Mouse (Mus musculus) T-helper 2 cell (primary cell): Measurements from ENCODE around the gene Gon7.

Experiments
- in situ Hi-C: fragments of 300-600 bp; cut with MboI, MseI; formaldehyde crosslinking; loops from one replicate; pipeline ENCODE4 v1.15.1; 2025; ENCODE audit warnings: high pct_unique_total_duplicates

The Gon7 gene

DNA sequence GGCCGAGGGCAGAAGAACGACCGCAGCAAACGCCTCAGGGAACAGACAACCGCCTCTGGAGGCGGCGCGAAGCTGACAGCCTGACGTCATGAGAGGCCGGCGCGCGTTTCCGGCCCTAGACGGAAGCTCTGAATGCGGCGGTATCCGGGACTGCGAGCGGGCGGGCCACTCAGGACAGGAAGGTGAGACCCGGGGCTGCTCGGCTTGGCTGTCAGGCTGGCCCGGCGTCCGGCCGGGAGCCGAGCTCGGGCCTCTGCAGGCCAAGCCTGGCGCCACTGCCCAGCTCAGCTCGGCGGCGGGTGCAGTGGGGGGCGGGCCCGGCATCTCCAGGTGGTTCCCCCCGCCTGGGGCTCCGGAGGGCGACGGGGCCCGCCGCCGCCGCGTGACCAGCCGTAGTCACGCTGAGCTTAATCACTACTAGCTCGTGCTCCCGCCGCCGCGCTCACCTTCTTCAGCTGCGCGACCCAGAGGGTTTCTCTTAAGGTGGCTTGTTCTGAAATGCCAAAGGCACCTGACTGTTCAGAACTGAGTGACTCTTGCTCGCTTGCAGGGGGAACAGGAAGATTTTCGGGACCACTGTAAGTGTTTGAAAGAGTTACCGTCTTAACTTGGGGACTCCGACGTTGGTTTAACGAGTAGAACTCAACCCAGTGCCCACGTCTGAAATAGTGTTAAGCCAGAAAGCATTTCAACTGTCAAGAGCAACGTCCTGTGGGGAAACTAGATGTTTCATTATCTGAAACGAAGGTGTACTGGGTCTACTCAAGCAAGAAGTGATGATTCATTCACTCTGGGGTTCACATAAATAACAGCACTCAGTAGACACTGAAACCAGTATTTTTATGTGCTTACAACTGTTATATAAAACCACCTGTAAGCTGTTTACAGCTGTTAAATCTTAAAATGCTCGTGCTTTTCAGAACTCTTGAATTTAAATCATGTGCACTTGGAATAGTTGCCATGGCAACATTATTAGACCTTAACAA lies 13.7 kb downstream of the Gon7 start, which contains the start of the genes Moap1 and Tmem251:
Gene Moap1, minus strand, starts transcription at position 73 of the 986 bp plus-strand sequence.
Gene Tmem251, plus strand, starts transcription at position 174 of the 986 bp plus-strand sequence.
- in situ Hi-C loops, result loop anchor here (10.0 kb wide), 1 partner anchor 591 kb away; no protein-coding TSS in a partner anchor

DNA sequence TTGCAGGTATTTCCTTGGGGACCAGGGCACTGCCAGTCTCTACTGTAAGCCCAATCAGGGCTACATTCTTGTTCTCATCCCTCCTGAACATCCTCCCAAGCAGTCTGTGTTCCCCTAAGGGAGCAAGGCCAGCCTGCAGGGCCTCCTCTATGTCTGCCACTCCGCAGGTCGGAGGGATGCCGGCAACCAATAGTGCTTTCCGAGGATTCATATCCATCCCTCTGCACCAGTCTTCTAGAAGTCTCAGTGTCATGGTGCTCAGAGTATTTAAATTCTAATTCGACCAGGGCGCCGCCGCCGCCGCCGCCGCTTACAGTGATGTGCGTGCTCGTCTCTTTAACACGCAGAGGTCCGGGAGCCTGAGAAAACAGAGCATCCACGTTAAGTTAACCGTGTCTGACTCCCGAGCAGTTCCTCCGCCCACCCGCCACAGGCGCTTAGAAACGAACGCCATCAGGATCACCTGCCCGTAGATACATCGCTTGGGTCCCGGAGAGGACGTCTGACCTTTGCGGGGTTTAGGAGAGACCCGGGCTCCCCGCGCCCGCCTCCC lies 14.5 kb downstream of the Gon7 start:
- in situ Hi-C loops, result loop anchor here (10.0 kb wide), 1 partner anchor 592 kb away; no protein-coding TSS in a partner anchor

DNA sequence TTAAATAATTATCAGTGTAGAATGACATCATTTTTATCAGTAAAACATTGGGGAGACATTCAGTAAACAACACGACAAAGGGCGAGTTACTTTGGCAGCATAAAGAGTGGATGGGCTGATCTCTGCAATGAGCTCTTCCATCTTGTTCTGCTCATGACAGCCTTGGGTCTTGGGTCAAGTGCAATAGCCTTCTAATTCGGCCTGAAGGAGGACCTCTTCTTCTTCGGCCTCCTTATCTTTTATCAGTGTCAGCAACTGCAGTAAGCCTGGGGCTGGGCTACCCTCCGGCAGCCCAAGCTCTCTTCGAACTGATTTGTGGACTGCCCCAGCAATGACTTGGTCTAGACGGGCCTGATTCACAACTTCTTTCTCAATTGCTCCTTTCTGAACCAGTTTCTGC lies 15.5 kb downstream of the Gon7 start:
- in situ Hi-C loops, result loop anchor here (10.0 kb wide), 1 partner anchor 593 kb away; no protein-coding TSS in a partner anchor

DNA sequence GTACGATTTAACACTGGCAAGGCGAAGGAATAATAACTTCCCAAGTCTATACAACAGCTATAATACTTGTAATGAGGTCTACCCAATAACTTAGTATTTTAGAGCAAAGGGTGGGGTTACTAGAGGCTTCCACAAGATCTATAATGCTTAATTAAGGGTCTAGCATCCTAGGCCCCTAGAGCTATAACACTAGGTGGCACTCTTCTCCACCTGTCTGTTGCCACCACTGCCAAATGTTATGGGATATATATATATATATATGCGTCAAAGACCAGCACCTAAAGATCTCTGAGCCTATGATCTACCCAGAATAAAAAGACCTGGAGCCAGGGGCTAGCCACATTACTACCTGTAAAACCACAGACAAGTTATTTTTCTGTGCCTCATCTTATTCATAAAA lies 17.3 kb downstream of the Gon7 start:
- in situ Hi-C loops, result loop anchor here (10.0 kb wide), 1 partner anchor 595 kb away; no protein-coding TSS in a partner anchor

DNA sequence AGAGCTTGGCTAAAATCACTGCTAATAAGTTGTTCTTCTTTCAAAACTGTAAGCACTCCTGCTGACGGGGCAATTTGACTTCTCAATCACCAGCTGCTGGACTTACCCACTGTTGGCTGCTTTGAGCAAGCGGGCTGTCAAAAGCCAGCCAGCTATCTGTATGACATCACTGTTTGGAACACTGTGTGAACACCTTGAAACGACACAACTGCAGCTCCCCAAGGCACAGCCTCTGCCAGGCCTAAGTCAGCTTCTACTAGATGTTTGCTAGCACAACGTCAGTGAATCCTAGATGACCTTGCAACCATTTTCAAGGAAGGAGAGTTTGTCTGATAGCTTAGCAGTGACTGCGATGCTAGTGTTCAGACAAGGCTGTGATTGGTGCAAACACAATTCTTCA lies 18.5 kb downstream of the Gon7 start:
- in situ Hi-C loops, result loop anchor here (10.0 kb wide), 1 partner anchor 326 kb away; no protein-coding TSS in a partner anchor

DNA sequence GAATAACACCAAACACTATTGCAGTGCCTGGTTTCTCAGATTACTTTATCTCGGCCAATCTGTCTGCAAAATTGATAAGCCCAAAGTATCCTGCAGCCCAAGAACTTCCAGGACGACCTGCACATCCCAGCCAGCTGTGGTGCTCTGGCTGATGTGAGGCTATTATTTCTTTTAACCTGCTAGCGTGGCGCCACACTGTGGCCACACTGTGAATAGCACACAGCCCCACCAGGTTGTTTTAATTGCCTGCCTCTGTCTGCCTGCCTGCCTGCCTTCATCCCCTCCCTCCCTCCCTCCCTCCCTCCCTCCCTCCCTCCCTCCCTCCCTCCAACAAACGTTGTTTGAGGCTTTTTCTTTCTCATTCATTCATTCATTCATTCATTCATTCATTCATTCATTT lies 24.2 kb downstream of the Gon7 start:
- in situ Hi-C loops, result loop anchor here (10.0 kb wide), 1 partner anchor 331 kb away; no protein-coding TSS in a partner anchor

DNA sequence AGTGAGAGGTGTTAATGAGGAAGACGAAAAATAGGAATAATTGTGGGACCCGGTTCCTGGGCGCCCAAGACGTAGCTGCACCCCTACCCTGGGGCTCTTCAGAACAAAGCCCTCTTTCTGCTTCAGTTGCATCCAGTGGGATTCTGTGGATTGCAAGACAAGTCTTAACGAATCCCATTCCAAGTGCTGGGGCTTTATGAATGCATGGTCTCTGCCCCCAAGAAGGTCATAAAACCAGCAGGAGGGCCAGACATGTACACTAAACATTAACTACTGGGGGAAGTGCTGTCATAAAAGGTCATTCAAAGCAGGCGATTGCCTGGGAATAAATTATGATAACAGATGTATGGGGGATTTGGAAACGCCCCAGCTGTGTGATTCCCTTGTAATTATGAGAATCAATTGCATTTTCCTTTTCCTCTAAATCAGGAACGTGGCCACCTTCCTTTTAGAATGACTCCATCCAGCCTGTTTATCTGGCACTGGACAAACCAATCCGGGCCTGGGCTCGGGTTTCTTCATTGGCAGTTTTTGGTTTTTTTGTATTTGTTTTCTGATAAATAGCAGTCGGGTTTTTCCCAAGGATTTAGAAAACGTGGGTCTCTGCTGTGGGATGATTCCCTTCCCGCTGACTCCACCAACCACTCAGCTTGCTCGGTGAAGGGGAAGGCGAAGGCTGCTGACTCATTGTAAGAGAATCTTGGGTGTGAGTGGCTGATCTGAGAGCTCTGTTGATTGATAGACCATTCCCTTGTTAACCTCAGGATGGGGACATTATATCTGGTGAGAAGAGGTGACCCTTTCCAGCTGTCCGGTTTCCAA lies 26.6 kb downstream of the Gon7 start:
- in situ Hi-C loops, result loop anchor here (10.0 kb wide), 1 partner anchor 334 kb away; no protein-coding TSS in a partner anchor

DNA sequence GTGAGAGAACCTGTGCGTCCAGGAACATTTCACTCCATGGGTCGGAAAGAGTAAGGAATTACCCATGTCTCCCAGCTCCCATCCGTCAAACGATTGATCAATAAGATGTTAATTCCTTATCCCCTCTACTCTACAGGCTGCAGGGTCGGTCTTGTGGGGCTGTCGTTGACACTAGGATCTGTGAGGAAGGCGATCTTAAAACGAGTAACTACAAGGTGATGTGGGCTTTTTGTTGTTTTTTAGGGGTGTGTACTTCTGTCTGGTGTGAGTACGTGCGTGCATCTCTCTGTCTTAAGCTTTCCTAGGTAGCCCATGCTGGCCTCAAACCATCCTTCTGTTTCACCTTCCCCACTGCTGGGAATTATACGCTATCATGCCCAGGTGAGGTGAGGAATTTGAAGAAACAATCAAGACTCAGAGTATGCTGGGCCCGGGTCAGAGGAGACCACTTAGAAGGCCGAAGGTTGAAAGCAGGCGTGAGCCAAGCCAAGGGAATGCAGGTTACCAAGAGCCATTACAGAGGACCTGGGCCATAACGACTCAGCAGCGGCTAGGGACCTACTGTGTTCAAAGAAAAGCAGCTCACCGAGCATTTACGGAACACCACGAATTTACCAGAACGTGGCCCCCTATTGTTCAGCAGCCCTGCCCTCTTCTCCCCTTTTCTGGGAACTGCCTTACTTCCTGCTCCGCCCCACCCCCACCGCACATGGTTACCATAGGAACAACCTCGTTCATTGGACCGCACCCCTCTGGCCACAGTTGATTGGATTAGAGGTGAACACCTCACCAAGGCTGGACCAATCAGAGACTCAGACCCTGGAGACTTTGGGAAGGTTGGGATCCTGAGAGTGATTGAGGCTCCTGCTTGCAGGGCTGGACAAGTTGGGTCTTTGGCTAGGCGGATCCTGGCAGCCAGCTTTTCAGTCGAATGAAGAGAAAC lies 27.5 kb downstream of the Gon7 start:
- in situ Hi-C loops, result loop anchor here (5.0 to 10.0 kb wide), 2 partner anchors 143 to 335 kb away; no protein-coding TSS in a partner anchor

DNA sequence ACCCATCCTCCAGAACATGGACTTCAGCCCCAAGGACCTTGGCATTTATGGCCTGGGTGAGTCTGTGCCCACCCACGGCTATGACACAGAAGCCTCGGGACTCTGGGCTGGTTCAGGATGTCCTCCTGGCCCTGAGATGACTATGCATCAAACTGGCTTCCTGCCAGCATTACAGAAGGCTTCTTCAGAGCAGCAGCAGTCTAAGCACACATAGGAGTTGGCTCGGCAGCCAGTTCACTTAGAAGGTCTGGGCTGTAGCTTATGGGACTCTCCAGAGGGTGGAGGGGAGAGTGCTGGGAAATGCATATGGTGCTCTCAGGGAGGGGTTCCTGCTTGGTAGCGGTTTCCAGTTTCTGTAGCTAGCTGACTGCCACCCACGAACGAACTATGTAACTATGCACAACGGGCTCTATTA lies 31.8 kb downstream of the Gon7 start:
- in situ Hi-C loops, result loop anchor here (5.0 kb wide), 1 partner anchor 138 kb away; no protein-coding TSS in a partner anchor

DNA sequence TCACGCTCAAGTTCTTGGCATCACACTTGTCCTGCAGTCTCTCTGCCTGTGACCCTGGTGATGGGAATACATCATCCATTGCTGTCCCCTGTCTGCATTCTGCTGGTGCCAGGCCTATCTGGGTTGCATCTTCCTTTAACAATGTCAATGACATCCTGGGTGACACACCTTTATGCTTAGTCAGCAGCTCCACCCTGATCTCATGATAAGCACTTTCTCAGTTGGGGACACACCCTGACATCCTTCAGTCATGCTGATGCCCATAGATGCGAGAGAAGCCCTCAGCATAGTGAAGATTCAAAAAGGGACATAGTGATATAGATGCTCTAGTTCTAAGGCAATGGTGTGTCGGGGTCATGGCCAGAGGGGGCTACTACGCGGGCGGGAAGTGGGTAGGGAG lies 32.5 kb downstream of the Gon7 start:
- in situ Hi-C loops, result loop anchor here (5.0 kb wide), 1 partner anchor 138 kb away; no protein-coding TSS in a partner anchor

DNA sequence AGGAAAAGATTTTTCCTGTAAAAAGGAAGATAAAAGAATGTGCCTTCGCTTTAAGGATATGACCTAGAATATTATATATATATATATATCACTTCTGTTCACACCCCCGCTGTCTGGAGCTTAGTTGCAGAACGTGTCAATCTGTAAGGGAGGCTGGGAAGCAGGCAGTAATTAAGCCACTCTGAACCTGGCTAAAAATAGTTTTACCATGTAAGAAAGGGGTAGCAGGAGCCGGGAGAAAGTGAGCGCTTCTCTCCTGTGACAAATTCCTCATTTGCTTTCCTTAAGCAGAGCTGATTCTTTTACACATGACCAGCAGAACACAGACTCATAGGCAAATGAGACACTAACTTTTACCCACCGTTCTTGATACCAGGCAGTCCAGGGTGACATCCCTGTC lies 33.7 kb downstream of the Gon7 start:
- in situ Hi-C loops, result no loop called here

DNA sequence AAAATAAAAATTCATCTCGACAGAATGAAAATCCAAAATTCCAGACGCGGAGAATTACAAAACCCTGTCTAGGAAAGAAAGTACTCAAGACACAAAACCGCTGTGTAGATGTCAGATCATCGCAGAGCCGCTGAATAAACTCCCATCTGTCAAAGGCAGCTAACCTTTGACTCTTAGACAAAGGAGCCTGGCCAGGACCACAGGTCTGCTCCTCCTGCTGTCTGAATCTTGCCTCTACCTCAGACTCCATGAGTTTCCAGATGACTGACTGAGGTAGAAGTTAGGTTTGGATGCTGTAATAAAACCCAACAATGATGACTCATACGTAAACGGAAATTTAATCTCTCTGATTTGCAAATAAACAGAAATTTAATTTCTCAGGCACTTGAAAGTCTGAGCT lies 34.6 kb downstream of the Gon7 start:
- in situ Hi-C loops, result no loop called here

DNA sequence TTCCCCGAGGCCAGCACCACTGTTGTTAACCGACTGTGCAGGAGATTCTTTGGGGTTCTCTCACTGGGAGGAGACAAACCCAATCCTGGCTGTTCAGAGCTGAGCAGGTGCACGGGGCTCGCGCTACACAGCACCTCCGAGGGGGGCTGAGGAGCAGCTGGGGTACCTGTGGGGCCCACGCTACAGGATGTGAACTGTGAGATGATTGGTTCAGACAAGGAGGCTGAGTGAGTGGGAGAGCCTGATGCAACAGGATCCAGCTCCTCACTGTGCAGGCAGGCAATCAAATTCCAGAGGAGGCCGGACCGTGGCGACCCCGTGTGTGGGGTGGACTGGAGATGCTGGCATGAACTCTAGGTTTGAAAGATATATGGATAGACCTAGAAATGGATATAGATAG lies 35.2 kb downstream of the Gon7 start:
- in situ Hi-C loops, result no loop called here

DNA sequence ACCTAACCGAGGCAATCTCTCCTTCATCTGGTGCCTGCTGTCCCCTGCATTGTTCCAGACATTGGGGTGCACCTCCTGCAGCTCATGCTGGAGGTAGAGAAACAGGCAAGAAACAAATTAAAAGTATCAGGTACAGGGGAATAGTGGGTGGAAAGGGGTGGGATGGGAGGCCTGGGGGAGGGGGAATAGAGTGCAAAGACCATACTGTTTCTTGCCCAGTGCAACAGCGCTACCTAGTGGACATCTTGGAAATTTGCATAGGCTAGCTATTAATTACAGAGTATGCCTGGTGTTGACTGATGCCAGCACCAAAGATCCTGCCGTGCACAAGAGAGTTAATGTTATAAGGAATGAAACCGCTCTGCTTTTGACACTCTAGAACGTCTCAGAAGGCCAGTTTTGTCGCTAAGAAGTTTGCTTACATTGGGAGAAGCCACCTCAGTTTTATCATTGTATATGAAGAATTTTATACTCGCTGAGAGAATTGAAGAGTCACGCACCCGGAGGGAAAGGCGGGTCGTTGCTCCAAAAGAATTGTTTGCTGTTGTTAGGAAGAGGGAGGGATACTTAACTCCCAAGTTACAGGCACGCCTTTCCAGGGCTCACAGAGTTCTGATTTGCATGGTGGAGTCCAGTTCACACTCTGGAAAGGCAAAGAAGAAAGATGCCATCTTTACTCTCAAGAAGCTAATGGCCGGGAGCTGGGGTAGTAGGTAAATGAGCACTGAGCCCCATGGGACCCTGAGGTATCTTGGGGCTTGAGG lies 37.9 kb downstream of the Gon7 start:
- in situ Hi-C loops, result loop anchor here (5.0 kb wide), 1 partner anchor 232 kb away; no protein-coding TSS in a partner anchor

DNA sequence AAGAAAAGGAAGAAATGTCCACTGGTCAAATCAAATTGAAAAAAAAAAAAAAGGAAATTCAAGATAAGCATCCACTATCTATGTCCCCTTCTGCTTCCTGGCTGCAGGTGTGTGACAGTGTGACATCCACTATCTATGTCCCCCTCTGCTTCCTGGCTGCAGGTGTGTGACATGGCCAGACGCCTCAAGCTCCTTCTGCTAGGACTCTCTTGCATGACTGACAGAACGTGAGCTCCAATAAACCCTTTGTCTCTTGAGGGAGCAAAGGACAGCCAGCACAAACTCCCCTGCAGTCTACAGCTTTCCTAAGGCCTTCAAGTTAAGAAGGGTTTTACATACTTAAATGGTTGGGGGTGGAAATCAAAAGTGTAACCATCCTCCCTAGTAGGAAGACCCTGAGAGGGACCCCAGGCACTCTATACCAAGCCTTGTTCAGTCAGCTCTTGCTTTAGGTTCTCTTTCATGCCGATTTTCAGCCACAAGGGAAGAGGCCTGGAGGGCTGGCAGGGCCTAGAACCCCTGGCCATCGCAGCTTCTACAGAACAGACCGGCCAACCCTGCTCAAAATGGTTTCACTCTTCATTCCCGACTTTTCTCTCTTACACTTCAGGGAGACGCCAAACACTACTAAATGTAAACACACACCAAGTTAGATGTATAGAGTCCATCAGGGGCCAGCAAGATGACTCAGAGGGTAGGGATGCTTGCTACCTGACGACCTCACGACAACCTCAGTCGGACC lies 42.8 kb downstream of the Gon7 start:
- in situ Hi-C loops, result loop anchor here (5.0 kb wide), 1 partner anchor 228 kb away; no protein-coding TSS in a partner anchor

DNA sequence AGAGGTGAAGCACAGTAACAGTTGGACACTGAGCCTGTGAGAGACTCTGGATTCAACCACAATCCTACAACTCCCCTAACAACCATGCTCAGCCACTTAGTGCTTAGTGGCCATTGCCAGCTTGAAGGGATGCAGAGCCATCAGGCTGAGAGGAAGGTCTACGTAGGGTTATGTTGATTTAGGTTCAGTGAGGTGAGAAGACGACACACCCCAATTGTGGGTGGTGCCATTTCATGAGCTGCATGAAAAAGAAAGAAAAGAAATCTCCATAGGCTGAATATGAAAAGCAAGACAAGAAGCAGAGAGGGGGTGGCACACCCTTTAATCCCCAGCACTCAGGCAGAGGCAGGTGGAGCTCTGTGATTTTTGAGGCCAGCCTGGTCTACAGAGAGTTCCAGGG lies 43.5 kb downstream of the Gon7 start:
- in situ Hi-C loops, result no loop called here

DNA sequence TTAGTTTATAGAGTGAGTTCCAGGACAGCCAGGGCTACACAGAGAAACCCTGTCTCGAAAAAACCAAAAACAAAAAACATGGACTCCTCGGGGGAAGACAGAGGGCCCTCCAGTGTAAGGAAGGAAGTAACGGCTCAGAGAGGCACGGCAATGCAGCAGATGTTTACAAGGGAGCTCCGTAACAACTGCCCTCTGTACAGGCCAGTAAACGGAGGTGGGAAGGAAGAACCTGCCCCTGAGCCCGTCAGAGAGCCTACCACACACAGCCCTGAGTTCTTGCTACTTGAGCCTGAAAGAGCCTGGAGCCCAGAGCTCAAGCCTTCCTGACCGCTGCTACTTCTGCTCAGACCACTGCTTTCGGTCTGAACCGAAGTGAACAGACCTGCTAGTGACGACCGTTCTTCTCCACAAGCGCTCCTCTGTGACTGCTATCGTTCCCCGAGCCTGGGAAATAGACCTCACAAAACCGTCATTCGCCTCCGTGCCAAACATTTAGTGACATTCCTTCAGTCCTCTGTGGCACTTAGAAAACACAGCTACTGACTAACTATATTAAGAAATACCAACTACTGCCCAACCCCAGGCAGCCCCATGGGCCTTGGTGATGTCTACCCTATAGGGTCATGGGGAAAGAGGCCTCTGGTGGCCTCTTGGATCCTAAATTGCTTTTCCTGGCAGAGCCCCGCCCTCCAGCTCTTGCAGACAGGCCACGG lies 44.3 kb downstream of the Gon7 start:
- in situ Hi-C loops, result no loop called here

DNA sequence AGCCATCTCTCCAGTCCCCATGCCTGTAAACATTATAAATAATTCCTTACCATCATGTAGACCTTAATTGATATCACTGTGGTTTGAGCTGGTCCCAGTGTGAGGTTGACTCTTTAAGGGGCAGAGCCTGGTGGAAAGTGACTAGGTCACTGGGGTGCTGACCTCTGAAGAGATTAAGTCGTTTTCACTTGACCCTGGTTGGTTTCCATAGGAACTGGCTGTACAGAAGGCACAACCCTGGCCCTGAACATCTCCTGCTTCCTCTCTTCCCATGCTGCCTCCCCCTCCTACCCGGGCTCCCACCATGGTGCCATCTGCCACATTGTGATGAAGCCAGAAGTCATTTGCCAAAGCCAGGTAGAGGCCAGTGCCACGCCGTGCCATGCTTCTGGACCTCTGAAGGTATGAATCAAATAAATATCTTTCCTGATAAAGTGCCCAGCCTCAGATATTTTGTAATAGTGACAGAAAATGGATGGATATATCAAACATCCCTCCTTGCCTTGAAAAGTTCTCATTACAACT lies 46.7 kb downstream of the Gon7 start:
- in situ Hi-C loops, result no loop called here
